ENCODE assay signal across 9 mouse cellular contexts in the genomic region with DNA sequence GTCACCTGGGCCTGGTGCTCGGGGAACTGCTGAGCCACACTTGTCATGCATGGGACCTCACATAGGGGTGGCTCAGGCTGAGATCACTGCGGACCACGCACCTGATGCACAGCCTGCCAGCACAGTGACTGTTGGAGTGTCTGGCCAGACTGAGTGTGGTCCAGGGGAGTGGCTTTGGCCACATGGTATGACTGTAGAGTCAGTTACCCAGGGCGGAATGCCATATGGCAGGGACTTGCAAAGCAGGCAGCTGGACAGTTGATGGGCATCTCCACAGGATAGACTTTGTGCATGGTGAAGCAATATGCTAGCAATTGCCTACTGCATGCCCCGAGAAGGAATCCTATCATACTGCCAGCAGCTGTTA.
DNase-seq lines count a peak whose midpoint lies in the region; ATAC-seq and TF ChIP-seq lines count a peak whose summit lies in the region.
"Had no signal": no experiment of that assay in that cellular context is flagged by ENCODE, and none has a peak within 500 bp of the region (broad histone marks: within the 10 kb centered on the region; RNA-seq: fewer than 3 reads in every experiment).

No protein-coding gene starts in this region.

- TF ChIP-seq CTCF in embryonic fibroblast, embryonic 13.5 days (IDR thresholded peaks at IDR 0.05; ENCODE audit: borderline replicate concordance, insufficient read depth, low read length) = no peak

- no peaks in the 10 kb centered on the region for H3K36me3 ChIP-seq in heart, embryonic 12.5 days
- H3K36me3 ChIP-seq in limb, embryonic 10.5 days = no peaks in the 10 kb centered on the region

- no peak overlapping the region for H3K9ac ChIP-seq in heart, embryonic 12.5 days

- peaks cover 38% of the 10 kb centered on the region for H3K4me1 ChIP-seq in heart, embryonic 12.5 days (replicated peaks)
- peaks cover 14% of the 10 kb centered on the region for H3K4me1 ChIP-seq in embryonic fibroblast, embryonic 13.5 days (ENCODE audit: control insufficient read depth, insufficient read depth, low read length)
- peaks cover 79% of the 10 kb centered on the region for H3K4me1 ChIP-seq in limb, embryonic 10.5 days

- ATAC-seq in heart, embryonic 12.5 days (ENCODE audit: insufficient number of reproducible peaks, low FRiP score) = no peak

- no peak overlapping the region for H3K27ac ChIP-seq in heart, embryonic 12.5 days (ENCODE audit: poor library complexity, severe bottlenecking)
- H3K27ac ChIP-seq in embryonic fibroblast, embryonic 13.5 days (ENCODE audit: insufficient read depth, low read length) = peak overlapping the region; percentile 79
- H3K27ac ChIP-seq in limb, embryonic 10.5 days = peak overlapping the region; percentile 76

- WGBS in heart, embryonic 12.5 days = 86% methylated on average over 5 of the region's 5 CpGs
- WGBS in limb, embryonic 10.5 days = 63% methylated on average over 5 of the region's 5 CpGs

- no peaks in the 10 kb centered on the region for H3K27me3 ChIP-seq in heart, embryonic 12.5 days (replicated peaks)
- no peaks in the 10 kb centered on the region for H3K27me3 ChIP-seq in limb, embryonic 10.5 days (ENCODE audit: low read depth, poor library complexity, severe bottlenecking)
- H3K27me3 ChIP-seq: CH12.LX had no signal

- DNase-seq in heart, adult 11 months = peak; percentile 94
- peak; percentile 78 for DNase-seq in 3T3-L1 (ENCODE audit: low read depth, low spot score)
- no peak for DNase-seq in limb, embryonic 10.5 days (ENCODE audit: low spot score)
- DNase-seq in layer of hippocampus, postnatal 14 days (ENCODE audit: low spot score in 2 of 2) = no peak
- DNase-seq in frontal cortex, postnatal 25 days (ENCODE audit: low spot score in 2 of 2) = no peak
- no peak for DNase-seq in lung, postnatal 36 days

- TF ChIP-seq POLR2A in embryonic fibroblast, embryonic 13.5 days (IDR thresholded peaks at IDR 0.05; ENCODE audit: low read depth, low read length) = no peak

- no peak overlapping the region for H3K4me2 ChIP-seq in heart, embryonic 12.5 days

- no peaks in the 10 kb centered on the region for H3K9me3 ChIP-seq in heart, embryonic 12.5 days (replicated peaks)
- H3K9me3 ChIP-seq in limb, embryonic 10.5 days (replicated peaks) = no peaks in the 10 kb centered on the region

- H3K4me3 ChIP-seq in heart, embryonic 12.5 days = no peak overlapping the region
- H3K4me3 ChIP-seq in embryonic fibroblast, embryonic 13.5 days (ENCODE audit: insufficient read depth, low read length) = no peak overlapping the region
- H3K4me3 ChIP-seq in limb, embryonic 10.5 days = 0 out of 2 replicates have a peak overlapping the region, but pooled peaks have one; percentile 8

Comparison
In these comparisons a context has a peak if more than half of its experiments do, and no peak if none do; other contexts are left out.
1. DNase-seq: peak in heart, adult 11 months (single experiment) and 3T3-L1 (single experiment); none in limb, embryonic 10.5 days (single experiment), layer of hippocampus, postnatal 14 days (0 of 2), frontal cortex, postnatal 25 days (0 of 2) and lung, postnatal 36 days (single experiment).